Mouse (Mus musculus): ENCODE measurements around the gene Atp6ap1l. TPM values are rescaled to one million over a fixed set of nuclear protein-coding genes. Genes with fewer than 3 reads are reported as not detected.
A peak's percentile ranks its signal among the peaks of the same experiment; 100 is the strongest.

The Atp6ap1l gene
- polyA plus RNA-seq, 1 experiment from 2014 or later: 1.5 TPM

- Histone ChIP-seq H3K36me3 (ENCODE audit: control insufficient read depth, insufficient read depth, low read length) (no peaks in the 10 kb centered on the region), H3K4me1 (ENCODE audit: control insufficient read depth in 2 of 2, insufficient read depth in 2 of 2, low read length in 2 of 2) (no peaks in the 10 kb centered on the region), H3K4me2 (ENCODE audit: low read length) (no peak overlapping the region), H3K27me3 (ENCODE audit: control insufficient read depth, insufficient read depth, low read length) (no peaks in the 10 kb centered on the region), H3K9ac (ENCODE audit: low read length) (no peak overlapping the region), H3K9me3 (ENCODE audit: control insufficient read depth, low read length) (no peaks in the 10 kb centered on the region), H3K4me3 (ENCODE audit: control insufficient read depth in 1 of 2, insufficient read depth in 1 of 2, low read depth in 1 of 2, low read length in 2 of 2) (no peak overlapping the region), H3K27ac (replicated peaks in 1 of 2; ENCODE audit: control insufficient read depth in 1 of 2, insufficient read depth in 1 of 2, low read depth in 2 of 2, low read length in 2 of 2) (no peak overlapping the region)
- WGBS: 85% methylated on average over 17 of the region's 17 CpGs
- no peak for ATAC-seq (ENCODE audit: insufficient number of reproducible peaks, insufficient read depth, low FRiP score, low read depth)
Observed at GRCm38 (mm10) chr13:90912760-90913674, 7.9 kb upstream of the Atp6ap1l start.

- no peak for ATAC-seq (ENCODE audit: insufficient number of reproducible peaks, insufficient read depth, low FRiP score, low read depth)
- no peak overlapping the region for H3K4me3 ChIP-seq (ENCODE audit: control insufficient read depth in 1 of 2, insufficient read depth in 1 of 2, low read depth in 1 of 2, low read length in 2 of 2)
- H3K9ac ChIP-seq (ENCODE audit: low read length): no peak overlapping the region
- H3K27me3 ChIP-seq (ENCODE audit: control insufficient read depth, insufficient read depth, low read length): no peaks in the 10 kb centered on the region
- no peak overlapping the region for H3K4me2 ChIP-seq (ENCODE audit: low read length)
- no peaks in the 10 kb centered on the region for H3K36me3 ChIP-seq (ENCODE audit: control insufficient read depth, insufficient read depth, low read length)
- H3K27ac ChIP-seq (replicated peaks in 1 of 2; ENCODE audit: control insufficient read depth in 1 of 2, insufficient read depth in 1 of 2, low read depth in 2 of 2, low read length in 2 of 2): no peak overlapping the region
- 89% methylated on average over 12 of the region's 12 CpGs for WGBS
- 0 out of 2 replicates have a peak, but pooled peaks cover 3% of the 10 kb centered on the region for H3K9me3 ChIP-seq (ENCODE audit: control insufficient read depth, low read length)
- H3K4me1 ChIP-seq (ENCODE audit: control insufficient read depth in 2 of 2, insufficient read depth in 2 of 2, low read length in 2 of 2): no peaks in the 10 kb centered on the region; a peak in 1 of 4 replicates
Observed at GRCm38 (mm10) chr13:90907376-90907775, 2.2 kb upstream of the Atp6ap1l start.

GRCm38 (mm10) chr13:90896821-90897220 is 8.3 kb downstream of the Atp6ap1l start:
- no peaks in the 10 kb centered on the region for H3K36me3 ChIP-seq (ENCODE audit: control insufficient read depth, insufficient read depth, low read length)
- no peaks in the 10 kb centered on the region for H3K27me3 ChIP-seq (ENCODE audit: control insufficient read depth, insufficient read depth, low read length)
- no peak overlapping the region for H3K27ac ChIP-seq (replicated peaks in 1 of 2; ENCODE audit: control insufficient read depth in 1 of 2, insufficient read depth in 1 of 2, low read depth in 2 of 2, low read length in 2 of 2)
- no peak overlapping the region for H3K9ac ChIP-seq (ENCODE audit: low read length)
- no peak for ATAC-seq (ENCODE audit: insufficient number of reproducible peaks, insufficient read depth, low FRiP score, low read depth)
- H3K4me2 ChIP-seq (ENCODE audit: low read length): no peak overlapping the region
- H3K9me3 ChIP-seq (ENCODE audit: control insufficient read depth, low read length): peaks cover 4% of the 10 kb centered on the region; the same call in 1 of the 2 replicates
- WGBS: 89% methylated on average over 12 of the region's 12 CpGs
- H3K4me3 ChIP-seq (ENCODE audit: control insufficient read depth in 1 of 2, insufficient read depth in 1 of 2, low read depth in 1 of 2, low read length in 2 of 2): no peak overlapping the region
- H3K4me1 ChIP-seq (ENCODE audit: control insufficient read depth in 2 of 2, insufficient read depth in 2 of 2, low read length in 2 of 2): no peaks in the 10 kb centered on the region

GRCm38 (mm10) chr13:90896098-90896497 is 9.1 kb downstream of the Atp6ap1l start:
- Histone ChIP-seq H3K36me3 (ENCODE audit: control insufficient read depth, insufficient read depth, low read length) (no peaks in the 10 kb centered on the region), H3K27me3 (ENCODE audit: control insufficient read depth, insufficient read depth, low read length) (no peaks in the 10 kb centered on the region), H3K27ac (replicated peaks in 1 of 2; ENCODE audit: control insufficient read depth in 1 of 2, insufficient read depth in 1 of 2, low read depth in 2 of 2, low read length in 2 of 2) (no peak overlapping the region), H3K4me1 (ENCODE audit: control insufficient read depth in 2 of 2, insufficient read depth in 2 of 2, low read length in 2 of 2) (no peaks in the 10 kb centered on the region), H3K4me3 (ENCODE audit: control insufficient read depth in 1 of 2, insufficient read depth in 1 of 2, low read depth in 1 of 2, low read length in 2 of 2) (no peak overlapping the region), H3K9me3 (ENCODE audit: control insufficient read depth, low read length) (peaks cover 4% of the 10 kb centered on the region; the same call in 1 of the 2 replicates), H3K4me2 (ENCODE audit: low read length) (no peak overlapping the region), H3K9ac (ENCODE audit: low read length) (no peak overlapping the region)
- WGBS: 43% methylated on average over 2 of the region's 2 CpGs
- no peak for ATAC-seq (ENCODE audit: insufficient number of reproducible peaks, insufficient read depth, low FRiP score, low read depth)

- ATAC-seq (ENCODE audit: insufficient number of reproducible peaks, insufficient read depth, low FRiP score, low read depth): no peak
- Histone ChIP-seq H3K36me3 (ENCODE audit: control insufficient read depth, insufficient read depth, low read length) (no peaks in the 10 kb centered on the region), H3K9ac (ENCODE audit: low read length) (no peak overlapping the region)
Observed at GRCm38 (mm10) chr13:90894819-90895218, 10.3 kb downstream of the Atp6ap1l start.

GRCm38 (mm10) chr13:90890111-90890510 is 15.0 kb downstream of the Atp6ap1l start:
- WGBS: 90% methylated on average over 5 of the region's 5 CpGs
- H3K4me1 ChIP-seq (ENCODE audit: control insufficient read depth in 2 of 2, insufficient read depth in 2 of 2, low read length in 2 of 2): peaks cover 6 to 13% of the 10 kb centered on the region in 2 experiments
- no peaks in the 10 kb centered on the region for H3K9me3 ChIP-seq (ENCODE audit: control insufficient read depth, low read length)
- H3K27me3 ChIP-seq (ENCODE audit: control insufficient read depth, insufficient read depth, low read length): no peaks in the 10 kb centered on the region
- no peak overlapping the region for H3K9ac ChIP-seq (ENCODE audit: low read length)
- ATAC-seq (ENCODE audit: insufficient number of reproducible peaks, insufficient read depth, low FRiP score, low read depth): no peak
- no peak overlapping the region for H3K4me2 ChIP-seq (ENCODE audit: low read length)
- no peak overlapping the region for H3K4me3 ChIP-seq (ENCODE audit: control insufficient read depth in 1 of 2, insufficient read depth in 1 of 2, low read depth in 1 of 2, low read length in 2 of 2)
- H3K27ac ChIP-seq (replicated peaks in 1 of 2; ENCODE audit: control insufficient read depth in 1 of 2, insufficient read depth in 1 of 2, low read depth in 2 of 2, low read length in 2 of 2): no peak overlapping the region
- H3K36me3 ChIP-seq (ENCODE audit: control insufficient read depth, insufficient read depth, low read length): no peaks in the 10 kb centered on the region

More at GRCm38 (mm10) chr13:90894819-90895218, 10.3 kb downstream of the Atp6ap1l start:
- H3K4me3 ChIP-seq (ENCODE audit: control insufficient read depth in 1 of 2, insufficient read depth in 1 of 2, low read depth in 1 of 2, low read length in 2 of 2): no peak overlapping the region
- H3K9me3 ChIP-seq (ENCODE audit: control insufficient read depth, low read length): peaks cover 4% of the 10 kb centered on the region; the same call in 1 of the 2 replicates
- H3K4me1 ChIP-seq (ENCODE audit: control insufficient read depth in 2 of 2, insufficient read depth in 2 of 2, low read length in 2 of 2): no peaks in the 10 kb centered on the region
- no peaks in the 10 kb centered on the region for H3K27me3 ChIP-seq (ENCODE audit: control insufficient read depth, insufficient read depth, low read length)
- no peak overlapping the region for H3K27ac ChIP-seq (replicated peaks in 1 of 2; ENCODE audit: control insufficient read depth in 1 of 2, insufficient read depth in 1 of 2, low read depth in 2 of 2, low read length in 2 of 2)
- WGBS: 87% methylated on average over 4 of the region's 4 CpGs
- no peak overlapping the region for H3K4me2 ChIP-seq (ENCODE audit: low read length)

- under 1% methylated on average over 18 of the region's 18 CpGs for WGBS
- H3K9ac ChIP-seq (ENCODE audit: low read length): peak overlapping the region; percentile 68
Observed at GRCm38 (mm10) chr13:90886568-90886983, 18.6 kb downstream of the Atp6ap1l start.

More at GRCm38 (mm10) chr13:90886568-90886983, 18.6 kb downstream of the Atp6ap1l start:
- Histone ChIP-seq H3K4me3 (ENCODE audit: control insufficient read depth in 1 of 2, insufficient read depth in 1 of 2, low read depth in 1 of 2, low read length in 2 of 2) (peak overlapping the region; percentile 47 to 60), H3K27ac (replicated peaks in 1 of 2; ENCODE audit: control insufficient read depth in 1 of 2, insufficient read depth in 1 of 2, low read depth in 2 of 2, low read length in 2 of 2) (peak overlapping the region; percentile 79 to 89), H3K4me1 (ENCODE audit: control insufficient read depth in 2 of 2, insufficient read depth in 2 of 2, low read length in 2 of 2) (peaks cover 7 to 15% of the 10 kb centered on the region in 2 experiments), H3K36me3 (ENCODE audit: control insufficient read depth, insufficient read depth, low read length) (no peaks in the 10 kb centered on the region), H3K4me2 (ENCODE audit: low read length) (peak overlapping the region; percentile 82), H3K27me3 (ENCODE audit: control insufficient read depth, insufficient read depth, low read length) (no peaks in the 10 kb centered on the region), H3K9me3 (ENCODE audit: control insufficient read depth, low read length) (no peaks in the 10 kb centered on the region)
- 0 out of 2 replicates have a peak, but pooled peaks have one; percentile 34 for ATAC-seq (ENCODE audit: insufficient number of reproducible peaks, insufficient read depth, low FRiP score, low read depth)
